Mouse (Mus musculus) mesoderm, embryonic 11.5 days (tissue): ENCODE data around the gene Fem1b.

Experiments
- DNase-seq: peaks from one replicate; pipeline ENCODE4 v3.0.0-alpha.2; 2012; ENCODE audit warnings: low read depth, low spot score

The Fem1b gene

GRCm38 (mm10) chr9:62781965-62782364 lies 29.8 kb downstream of the Fem1b start:
- DNase-seq: no peak

GRCm38 (mm10) chr9:62778721-62779120 lies 33.0 kb downstream of the Fem1b start:
- no peak for DNase-seq

- peak; percentile 81 for DNase-seq
Measured at GRCm38 (mm10) chr9:62777461-62777860, 34.3 kb downstream of the Fem1b start.

- peak; percentile 38 for DNase-seq
Measured at GRCm38 (mm10) chr9:62775464-62775863, 36.3 kb downstream of the Fem1b start.

GRCm38 (mm10) chr9:62772746-62773145 lies 39.0 kb downstream of the Fem1b start:
- DNase-seq: no peak

- no peak for DNase-seq
Measured at GRCm38 (mm10) chr9:62768361-62768760, 43.4 kb downstream of the Fem1b start.

GRCm38 (mm10) chr9:62767464-62767863 lies 44.3 kb downstream of the Fem1b start:
- no peak for DNase-seq

- DNase-seq: no peak
Measured at GRCm38 (mm10) chr9:62765346-62765745, 46.4 kb downstream of the Fem1b start.

- no peak for DNase-seq
Measured at GRCm38 (mm10) chr9:62763478-62763877, 48.3 kb downstream of the Fem1b start.

GRCm38 (mm10) chr9:62759601-62760000 lies 52.1 kb downstream of the Fem1b start:
- no peak for DNase-seq

GRCm38 (mm10) chr9:62758288-62758687 lies 53.4 kb downstream of the Fem1b start:
- DNase-seq: no peak

GRCm38 (mm10) chr9:62750381-62750780 lies 61.4 kb downstream of the Fem1b start:
- no peak for DNase-seq

GRCm38 (mm10) chr9:62749666-62750065 lies 62.1 kb downstream of the Fem1b start:
- DNase-seq: no peak

- DNase-seq: no peak
Measured at GRCm38 (mm10) chr9:62746646-62747045, 65.1 kb downstream of the Fem1b start.

GRCm38 (mm10) chr9:62744558-62745275 lies 67.0 kb downstream of the Fem1b start:
- peak; percentile 65 for DNase-seq
